Mouse (Mus musculus) cerebellum, adult 9-11 months (tissue): ENCODE data around the gene Vmn1r196.
"Not testable (repeated sequence)": the region's sequence is repeated elsewhere in the genome, so short reads cannot be mapped to it uniquely, and the experiment has no call there.

Experiments used
- DNase-seq: peaks from one replicate; pipeline ENCODE4 v3.0.0; 2022

The Vmn1r196 gene

DNA sequence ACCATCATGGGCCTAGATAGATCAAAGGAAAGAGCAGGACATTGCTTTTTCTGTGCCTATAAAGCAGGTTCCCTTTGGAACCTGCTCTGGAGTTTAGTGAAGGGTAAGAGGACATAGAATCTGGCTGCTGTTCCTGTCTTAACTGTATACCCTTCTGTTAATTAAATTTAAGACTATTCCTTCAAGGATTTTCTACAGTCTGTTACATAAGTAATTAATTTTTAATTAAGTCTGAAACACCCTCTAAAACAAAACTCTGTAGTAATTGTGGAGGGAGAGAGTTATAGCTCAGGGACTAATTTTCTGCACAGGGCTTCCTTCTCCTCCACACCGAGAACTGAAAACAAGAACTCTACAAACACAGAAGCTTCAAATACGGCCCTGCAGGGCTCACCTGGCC is at the start of gene Vmn1r196:
Vmn1r196 (plus strand) TSS at position 301 of the 400 bp plus-strand sequence.
- DNase-seq = no peak

DNA sequence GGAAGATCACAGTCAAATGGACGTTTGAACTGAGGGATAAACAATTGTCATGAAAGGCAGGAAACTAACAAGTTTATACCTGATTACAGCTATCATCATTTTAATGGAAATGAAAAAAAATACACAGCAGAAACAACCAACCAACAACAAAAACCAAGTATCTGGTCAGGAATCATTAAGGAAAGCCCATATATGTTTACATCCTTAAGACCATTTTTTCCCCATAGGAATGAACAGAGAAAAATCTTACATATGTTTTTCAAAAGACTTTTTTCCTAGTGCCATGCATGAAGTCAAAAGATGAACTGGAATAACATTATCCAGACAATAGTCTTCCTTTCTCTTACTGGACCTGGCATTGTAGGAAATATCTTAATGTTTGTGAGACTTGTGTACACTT is 45.8 kb upstream of the Vmn1r196 start, which contains the start of gene Vmn1r194:
Vmn1r194 (plus strand) TSS at position 301 of the 400 bp plus-strand sequence.
- no peak for DNase-seq

DNA sequence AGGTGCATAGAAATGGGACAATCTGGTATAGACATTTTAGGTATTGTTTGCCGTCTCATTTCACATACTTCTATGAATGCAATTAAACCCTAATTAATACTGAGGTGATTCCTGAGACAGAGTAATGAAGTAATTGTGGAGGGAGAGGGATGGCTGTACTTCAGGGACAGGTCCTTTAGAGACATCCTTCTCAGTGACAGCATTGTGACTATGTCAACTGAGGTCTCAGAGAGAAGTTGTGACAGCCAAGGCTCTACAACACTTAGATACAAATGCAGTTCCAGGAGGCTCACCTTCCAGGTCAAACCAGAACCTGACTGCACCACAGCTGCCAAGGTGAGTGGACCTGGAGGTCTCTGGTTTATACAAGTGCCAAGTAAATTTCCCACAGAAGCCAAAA is 19.5 kb upstream of the Vmn1r196 start, which contains the start of gene Vmn1r195:
Vmn1r195 (plus strand) TSS at position 301 of the 400 bp plus-strand sequence.
- not testable (repeated sequence) for DNase-seq

DNA sequence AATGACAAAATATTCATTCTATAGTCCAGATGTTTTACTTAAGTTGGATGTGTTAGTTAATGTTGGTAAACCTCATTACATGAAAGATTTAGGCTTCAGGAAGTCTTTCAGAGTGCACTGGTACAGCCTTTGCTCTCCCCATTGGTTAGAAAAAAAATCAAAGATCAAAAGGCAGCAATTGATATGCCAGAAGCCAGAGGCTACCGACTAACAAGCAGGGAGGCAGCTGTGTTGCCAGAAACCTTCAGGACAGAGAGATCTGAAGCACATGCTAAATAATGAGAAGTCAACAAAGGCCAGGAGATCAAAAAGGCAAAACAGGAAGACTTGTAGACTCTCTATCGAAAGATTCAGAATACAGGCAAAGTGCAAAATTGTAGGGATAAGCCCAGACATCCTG is 18.0 kb upstream of the Vmn1r196 start:
- no peak for DNase-seq

DNA sequence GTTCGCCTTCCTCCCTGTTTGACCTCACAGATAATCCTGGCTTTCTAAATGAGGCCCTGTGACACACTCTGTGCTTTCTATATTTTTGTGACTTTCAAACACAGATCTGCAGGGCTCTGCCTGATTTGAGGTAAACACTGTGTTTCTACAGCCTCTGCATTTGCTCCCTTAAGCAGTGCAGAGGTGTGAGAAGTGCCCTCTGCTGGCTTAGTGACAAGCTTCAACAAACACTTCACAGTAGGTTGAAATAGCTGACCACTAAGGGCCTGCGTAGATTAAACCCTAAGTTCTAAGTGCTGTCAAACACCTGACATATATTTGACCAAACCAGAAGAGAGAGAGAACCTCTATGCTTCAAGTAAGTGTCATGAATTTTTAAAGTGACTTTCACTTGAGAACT is 5.1 kb upstream of the Vmn1r196 start:
- DNase-seq = no peak

DNA sequence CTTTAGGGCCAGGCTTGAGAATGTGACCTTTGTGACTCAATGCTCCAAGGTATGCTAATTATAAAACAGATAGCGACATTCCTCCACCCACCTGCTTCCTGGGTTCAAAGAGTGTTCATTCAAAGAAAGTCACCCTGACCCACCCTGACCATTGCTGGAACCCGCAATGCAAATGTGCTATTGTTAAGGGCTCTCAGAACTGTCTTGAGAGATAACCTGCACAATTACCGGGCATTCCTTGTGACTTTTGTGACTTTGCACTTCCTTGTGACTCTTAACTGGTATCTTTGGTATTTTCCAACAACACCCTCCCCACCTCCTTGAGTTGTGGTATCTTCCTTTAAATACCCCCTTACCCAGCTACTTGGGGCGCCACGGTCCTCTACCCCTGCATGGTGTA is 18.4 kb downstream of the Vmn1r196 start:
- not testable (repeated sequence) for DNase-seq

DNA sequence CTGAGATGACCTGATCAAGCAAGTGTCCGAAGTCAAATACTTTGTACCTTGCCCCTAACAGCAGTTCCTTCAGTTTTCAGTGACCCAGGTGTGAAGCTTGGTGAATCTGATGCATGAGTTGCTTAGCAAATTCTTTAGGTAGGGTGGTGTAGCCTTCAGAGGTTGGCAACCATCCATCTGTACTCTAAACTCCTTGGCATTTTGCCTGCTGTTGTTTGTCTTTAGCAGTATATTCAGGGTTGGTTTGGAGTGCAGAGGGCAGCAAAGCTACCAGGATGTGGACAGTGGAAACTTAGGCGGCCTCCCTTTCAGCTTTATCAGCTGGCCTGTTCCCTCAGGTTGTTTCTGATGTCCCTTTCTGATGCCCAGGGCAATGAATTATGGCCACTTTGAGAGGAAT is 25.6 kb downstream of the Vmn1r196 start:
- DNase-seq = no peak

DNA sequence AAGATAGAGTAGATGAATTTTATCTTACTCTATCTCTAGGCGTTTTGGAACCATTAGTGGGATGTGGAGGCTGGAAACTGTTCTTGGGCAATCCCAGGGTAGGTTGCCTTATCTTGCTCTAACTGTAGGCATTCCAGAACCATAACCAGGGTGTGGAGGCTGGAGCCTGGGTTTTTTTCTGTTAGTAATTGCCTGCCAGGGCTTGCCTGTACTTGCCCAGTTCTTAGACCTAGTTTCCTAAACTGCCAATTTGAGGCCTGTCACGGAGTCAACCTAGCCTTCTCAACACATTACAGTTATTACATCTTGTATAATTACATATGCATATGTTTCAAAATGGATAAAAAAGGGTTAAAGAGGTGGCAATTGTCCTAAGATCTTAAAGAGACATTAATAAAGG is 27.6 kb downstream of the Vmn1r196 start:
- no peak for DNase-seq

DNA sequence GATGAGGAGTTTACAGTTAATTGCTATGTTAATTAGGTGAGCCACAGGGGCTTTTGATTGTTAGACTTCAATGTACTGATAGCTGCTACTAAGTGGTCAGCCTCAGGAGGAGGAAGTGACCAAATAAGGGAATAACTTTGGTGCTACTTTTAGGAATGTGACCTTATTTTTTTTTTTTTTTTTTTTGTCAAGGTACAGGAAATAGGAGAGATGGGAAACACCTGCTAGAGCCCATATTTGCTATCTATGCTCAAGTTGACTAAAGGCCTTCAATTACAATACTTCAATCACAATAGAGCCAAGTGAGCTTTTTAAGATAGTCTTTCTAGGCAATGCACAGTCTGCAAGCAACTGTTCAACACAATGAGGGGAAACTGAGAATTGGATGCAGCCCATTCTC is 30.4 kb downstream of the Vmn1r196 start:
- no peak for DNase-seq

DNA sequence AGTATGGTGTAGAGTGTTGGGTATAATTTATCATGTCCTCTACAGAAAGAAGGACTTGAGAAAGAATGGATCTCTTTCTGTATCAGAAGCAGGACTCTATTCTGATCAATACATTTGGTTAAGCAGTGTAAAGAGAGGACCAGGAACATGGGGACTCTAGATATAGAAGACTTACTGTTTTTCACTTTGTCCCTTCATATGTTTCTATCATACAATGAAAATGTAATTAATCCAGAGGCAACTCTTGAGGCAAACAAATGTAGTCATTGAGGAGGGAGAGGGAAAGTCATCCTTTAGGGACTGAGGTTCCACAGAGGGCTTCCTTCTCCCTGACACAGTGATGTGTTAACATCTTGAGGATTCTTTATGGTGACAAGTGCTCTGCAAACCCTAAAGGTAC is 34.6 kb downstream of the Vmn1r196 start, which contains the start of gene Vmn1r197:
Vmn1r197 (plus strand) TSS at position 301 of the 400 bp plus-strand sequence.
- no peak for DNase-seq

DNA sequence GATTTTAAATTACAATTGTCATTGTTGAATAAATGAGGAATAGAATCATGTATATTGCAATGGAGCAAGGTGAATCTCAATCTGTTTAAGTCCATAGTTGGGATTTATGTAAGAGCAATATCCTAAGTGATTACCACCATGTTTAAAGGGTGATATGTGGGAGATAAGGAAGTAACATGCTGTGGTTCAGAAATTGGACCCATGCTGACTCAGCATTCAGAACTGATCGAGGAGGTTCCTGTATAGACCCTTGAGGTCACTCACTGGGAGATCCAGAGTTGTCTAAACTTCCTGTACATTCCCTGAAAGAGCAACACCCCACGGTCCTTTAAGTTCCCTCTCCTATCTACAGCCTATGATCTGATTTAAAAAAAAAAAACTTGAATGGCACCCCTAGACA is 43.5 kb downstream of the Vmn1r196 start:
- DNase-seq = no peak

DNA sequence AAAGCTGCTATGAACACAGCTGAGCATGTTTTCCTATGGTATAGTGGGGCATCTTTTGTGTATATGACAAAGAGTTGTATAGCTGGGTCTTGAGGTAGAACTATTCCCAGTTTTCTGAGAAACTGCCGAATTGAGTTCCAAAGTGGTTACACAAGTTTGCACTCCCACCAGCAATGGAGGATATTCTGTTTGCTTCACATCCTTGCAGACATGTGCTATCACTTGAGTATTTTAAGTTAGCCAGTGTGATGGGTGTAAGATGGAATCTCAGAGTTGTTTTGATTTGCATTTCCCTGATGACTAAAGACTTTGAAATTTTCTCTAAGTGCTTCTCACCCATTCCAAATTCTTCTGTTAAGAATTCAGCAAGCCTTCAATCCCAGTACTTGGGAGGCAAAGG is 45.8 kb downstream of the Vmn1r196 start:
- no peak for DNase-seq
